Mouse (Mus musculus): ENCODE measurements around the gene Gm44965.

Gene Gm44965

GRCm38 (mm10) chr6:48664750-48665149 is 71.0 kb downstream of the Gm44965 start:
- in situ Hi-C loops (cut with MboI): no loop called here

GRCm38 (mm10) chr6:48665471-48665870 is 71.7 kb downstream of the Gm44965 start:
- in situ Hi-C loops (cut with MboI): no loop called here

- in situ Hi-C loops (cut with MboI): no loop called here
Measured at GRCm38 (mm10) chr6:48666159-48666586, 72.4 kb downstream of the Gm44965 start.

- in situ Hi-C loops (cut with MboI): no loop called here
Measured at GRCm38 (mm10) chr6:48668022-48668421, 74.3 kb downstream of the Gm44965 start.

All from mature B cell (primary cell).